Mouse (Mus musculus) intestine, embryonic 16.5 days (tissue): ENCODE data around the gene Tmsb15b2. TPM values are rescaled to one million over a fixed set of nuclear protein-coding genes. Genes with fewer than 3 reads are reported as not detected.
"Not testable (repeated sequence)": the region's sequence is repeated elsewhere in the genome, so short reads cannot be mapped to it uniquely, and the experiment has no call there.

ENCODE experiments used
- ATAC-seq: fragments of 200-750 bp; cut with Nextera tagmentation; 2 replicates; pipeline ENCODE4 v1.8.0; 2017; ENCODE audit warnings: moderate TSS enrichment, moderate library complexity
- H3K27ac ChIP-seq: fragments of 300-500 bp; sonication (generic); 2 replicates; pipeline ENCODE4 v1.5.1; 2014; ENCODE audit warnings: mild to moderate bottlenecking, low read length
- H3K27me3 ChIP-seq: fragments of 300-500 bp; sonication (generic); replicated peaks from 2 replicates; pipeline ENCODE4 v1.6.1; 2014; ENCODE audit warnings: low read length, control low read depth, mixed read lengths; ENCODE audit not compliant: control insufficient read depth, insufficient read depth
- H3K36me3 ChIP-seq: fragments of 300-500 bp; sonication (generic); 2 replicates; pipeline ENCODE4 v1.6.1; 2014; ENCODE audit warnings: low read length, control low read depth; ENCODE audit not compliant: control insufficient read depth, insufficient read depth
- H3K4me1 ChIP-seq: fragments of 300-500 bp; sonication (generic); 2 replicates; pipeline ENCODE4 v1.6.1; 2014; ENCODE audit warnings: low read length, control low read depth, mixed read lengths; ENCODE audit not compliant: control insufficient read depth, insufficient read depth
- H3K4me2 ChIP-seq: fragments of 300-500 bp; sonication (generic); 2 replicates; pipeline ENCODE4 v1.6.1; 2014; ENCODE audit warnings: low read depth, low read length, control low read depth
- H3K4me3 ChIP-seq: fragments of 300-500 bp; sonication (generic); 2 replicates; pipeline ENCODE4 v1.5.1; 2014; ENCODE audit warnings: mild to moderate bottlenecking, low read length
- H3K9ac ChIP-seq: fragments of 300-500 bp; sonication (generic); 2 replicates; pipeline ENCODE4 v1.6.1; 2014; ENCODE audit warnings: low read depth, low read length
- H3K9me3 ChIP-seq: fragments of 300-500 bp; sonication (generic); 2 replicates; pipeline ENCODE4 v1.6.1; 2016; ENCODE audit warnings: low read length, control low read depth; ENCODE audit not compliant: control insufficient read depth
- WGBS: fragments of 180-500 bp; shearing (Covaris S2); extraction: QIAGEN DNeasy Blood & Tissue Kit; methylation state at CpG from one replicate; pipeline ENCODE4 v1.1.7; 2014; 5-methylcytosine and 5-hydroxymethylcytosine counted together
- polyA plus RNA-seq: library from polyadenylated mRNA; unstranded; fragments of >200 nt; fragmentation: Nextera tagmentation; extraction: Ambion mirVana; gene quantifications from 2 replicates; pipeline ENCODE4 v1.2.1, GENCODE M21; 2015

Tmsb15b2 gene
- 39.5 and 39.9 TPM in 2 replicates for polyA plus RNA-seq

GRCm38 (mm10) chrX:136975397-136975796 is at the start of gene Tmsb15b2:
TSS of gene Tmsb15b2 (minus strand) at chrX:136975497.
- H3K27ac ChIP-seq = not testable (repeated sequence)
- WGBS = 82% methylated on average over 6 of the region's 6 CpGs

GRCm38 (mm10) chrX:137019310-137019709 is 44.0 kb upstream of the Tmsb15b2 start:
- Histone ChIP-seq H3K27ac (no peak overlapping the region), H3K4me2 (no peak overlapping the region), H3K9me3 (no peaks in the 10 kb centered on the region), H3K9ac (no peak overlapping the region), H3K36me3 (no peaks in the 10 kb centered on the region), H3K4me1 (no peaks in the 10 kb centered on the region), H3K27me3 (no peaks in the 10 kb centered on the region), H3K4me3 (no peak overlapping the region)
- WGBS = 41% methylated on average over 1 of the region's 1 CpGs
- peak; percentile 48; the same call in 1 of the 2 replicates for ATAC-seq

More at GRCm38 (mm10) chrX:136975397-136975796, at the start of gene Tmsb15b2:
- ATAC-seq, H3K27me3 ChIP-seq, H3K9me3 ChIP-seq, H3K4me1 ChIP-seq, H3K36me3 ChIP-seq: not testable (repeated sequence)
- Histone ChIP-seq H3K4me2 (peak within 1 kb of the TSS; percentile 50), H3K9ac (peak within 1 kb of the TSS; percentile 67), H3K4me3 (peak within 1 kb of the TSS; percentile 48)

GRCm38 (mm10) chrX:137017668-137018067 is 42.4 kb upstream of the Tmsb15b2 start:
- no peaks in the 10 kb centered on the region for H3K9me3 ChIP-seq
- H3K9ac ChIP-seq = no peak overlapping the region
- no peaks in the 10 kb centered on the region for H3K27me3 ChIP-seq
- no peak overlapping the region for H3K4me3 ChIP-seq
- no peak overlapping the region for H3K4me2 ChIP-seq
- no peak for ATAC-seq
- no peak overlapping the region for H3K27ac ChIP-seq
- no peaks in the 10 kb centered on the region for H3K36me3 ChIP-seq
- no peaks in the 10 kb centered on the region for H3K4me1 ChIP-seq
- WGBS = 74% methylated on average over 1 of the region's 1 CpGs

DNA sequence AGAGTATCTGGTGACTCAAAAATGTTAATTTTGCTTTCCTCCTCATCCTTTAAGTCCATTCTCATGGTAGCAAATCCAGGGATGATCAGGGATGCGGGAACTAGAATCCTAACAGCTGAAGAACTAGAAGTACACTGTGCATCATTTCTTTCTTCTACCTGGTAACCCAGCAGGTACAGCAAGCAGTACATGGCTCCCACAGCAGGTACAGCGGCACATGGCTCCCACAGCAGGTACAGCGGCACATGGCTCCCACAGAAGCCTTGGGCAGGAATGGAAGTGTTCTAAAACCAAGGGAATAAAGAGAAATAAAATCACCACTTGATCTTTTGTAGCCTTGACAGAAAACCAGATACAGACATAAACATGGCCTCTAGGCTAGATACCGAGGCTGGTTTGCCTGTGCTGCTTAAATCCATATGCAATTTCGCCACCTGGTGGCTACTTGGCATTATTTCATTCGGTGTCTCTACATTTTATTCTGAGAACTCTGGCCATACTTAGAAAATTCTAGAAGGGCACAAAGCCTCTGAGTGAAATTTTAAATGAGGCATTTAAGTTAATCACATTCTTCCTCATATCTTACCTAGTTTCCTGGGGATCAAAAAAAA is 39.9 kb upstream of the Tmsb15b2 start:
- H3K4me3 ChIP-seq = no peak overlapping the region
- ATAC-seq = no peak
- no peaks in the 10 kb centered on the region for H3K27me3 ChIP-seq
- H3K9ac ChIP-seq = no peak overlapping the region
- 52% methylated on average over 6 of the region's 6 CpGs for WGBS
- no peaks in the 10 kb centered on the region for H3K9me3 ChIP-seq
- H3K4me2 ChIP-seq = no peak overlapping the region
- H3K36me3 ChIP-seq = no peaks in the 10 kb centered on the region
- no peaks in the 10 kb centered on the region for H3K4me1 ChIP-seq
- H3K27ac ChIP-seq = no peak overlapping the region

GRCm38 (mm10) chrX:136996256-136996655 is 21.0 kb upstream of the Tmsb15b2 start:
- WGBS = 79% methylated on average over 2 of the region's 2 CpGs
- no peak for ATAC-seq

GRCm38 (mm10) chrX:136993641-136994040 is 18.3 kb upstream of the Tmsb15b2 start:
- H3K36me3 ChIP-seq = no peaks in the 10 kb centered on the region
- ATAC-seq = no peak
- WGBS = 31% methylated on average over 14 of the region's 14 CpGs
- no peaks in the 10 kb centered on the region for H3K4me1 ChIP-seq
- peaks cover 9% of the 10 kb centered on the region for H3K27me3 ChIP-seq
- peak overlapping the region; percentile 43 for H3K4me3 ChIP-seq
- peak overlapping the region; percentile 66; the same call in 1 of the 2 replicates for H3K4me2 ChIP-seq
- no peaks in the 10 kb centered on the region for H3K9me3 ChIP-seq
- H3K27ac ChIP-seq = no peak overlapping the region
- H3K9ac ChIP-seq = no peak overlapping the region

More at GRCm38 (mm10) chrX:136996256-136996655, 21.0 kb upstream of the Tmsb15b2 start:
- Histone ChIP-seq H3K27me3 (peaks cover 9% of the 10 kb centered on the region), H3K36me3 (no peaks in the 10 kb centered on the region), H3K27ac (no peak overlapping the region), H3K4me1 (no peaks in the 10 kb centered on the region), H3K9me3 (no peaks in the 10 kb centered on the region), H3K4me2 (no peak overlapping the region), H3K4me3 (no peak overlapping the region), H3K9ac (no peak overlapping the region)

DNA sequence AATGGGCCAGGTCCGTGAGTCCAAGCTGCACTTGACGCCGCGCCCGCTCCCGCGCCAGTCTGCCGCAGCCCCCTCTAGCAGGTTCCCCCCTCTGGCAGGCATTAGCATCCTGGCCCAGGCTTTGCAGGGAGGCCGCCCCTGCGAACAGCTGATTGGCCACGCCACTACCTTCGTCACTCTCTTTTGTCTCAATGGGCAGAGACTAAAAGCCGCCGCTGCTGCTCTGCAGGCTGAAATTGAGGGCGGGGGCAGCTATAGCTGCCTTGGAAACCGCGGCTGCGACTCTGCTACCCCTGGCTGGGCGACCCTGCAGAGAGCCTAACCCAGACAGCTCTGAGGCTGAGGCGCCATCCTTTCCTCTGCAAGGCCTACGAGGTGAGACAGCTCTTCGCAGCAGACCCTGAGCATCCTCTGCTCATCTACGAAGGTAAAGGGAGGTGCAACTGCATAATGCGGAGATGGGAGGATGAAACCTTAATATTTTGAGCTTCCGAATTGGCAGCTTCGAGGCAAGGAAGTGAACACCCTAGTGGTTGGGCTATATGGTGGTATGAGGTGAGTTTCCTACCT is 17.8 kb upstream of the Tmsb15b2 start, which contains the start of gene Zcchc18:
Gene Zcchc18 (plus strand): TSS at position 178 of the 570 bp plus-strand sequence.
- 21% methylated on average over 26 of the region's 26 CpGs for WGBS
- peak within 1 kb of the TSS; percentile 19; the same call in 1 of the 2 replicates for H3K9ac ChIP-seq
- no peak within 1 kb of the TSS for H3K27ac ChIP-seq
- no peaks in the 10 kb centered on the region for H3K9me3 ChIP-seq
- H3K36me3 ChIP-seq = no peaks in the 10 kb centered on the region
- peak within 1 kb of the TSS; percentile 66 for H3K4me2 ChIP-seq
- H3K27me3 ChIP-seq = peaks cover 9% of the 10 kb centered on the region
- no peaks in the 10 kb centered on the region for H3K4me1 ChIP-seq
- peak; percentile 90 for ATAC-seq
- H3K4me3 ChIP-seq = peak within 1 kb of the TSS; percentile 43

DNA sequence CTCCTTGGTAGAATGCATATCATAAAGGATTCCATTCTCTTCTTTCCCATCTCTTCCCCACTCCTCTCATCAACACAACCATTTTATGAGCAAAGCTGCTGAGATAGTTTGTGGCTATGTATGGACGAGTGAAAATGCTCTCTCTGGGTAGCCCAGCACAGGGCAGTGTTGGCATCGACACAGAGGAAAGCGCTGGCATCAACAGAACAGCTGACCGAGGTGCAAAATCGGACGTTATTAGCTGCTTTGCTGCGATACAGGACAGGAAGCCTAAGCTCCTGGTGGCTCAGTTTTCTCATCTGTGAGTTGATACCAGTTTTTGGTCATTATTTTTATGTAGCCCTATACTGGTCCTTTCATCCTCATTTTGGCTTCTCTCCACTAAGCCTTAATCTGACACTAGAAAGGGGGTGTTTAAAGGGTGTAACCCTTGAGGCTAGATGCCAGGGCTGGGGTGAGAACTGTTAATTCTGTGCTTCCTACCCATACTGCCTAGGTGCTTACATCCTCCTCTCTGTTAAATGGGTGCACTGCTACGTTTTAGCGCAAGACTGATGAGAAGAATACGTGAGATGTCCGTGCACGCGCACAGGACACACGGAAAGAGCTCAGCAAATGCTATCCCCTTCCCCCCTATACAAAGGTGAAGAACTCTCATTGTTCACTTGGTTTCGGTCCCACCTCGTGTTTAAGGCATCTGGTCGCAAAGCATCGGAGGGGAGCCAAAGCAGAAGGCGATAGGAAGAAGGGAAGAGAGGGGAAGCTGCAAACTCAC is 17.1 kb upstream of the Tmsb15b2 start:
- no peak overlapping the region for H3K27ac ChIP-seq
- H3K4me3 ChIP-seq = peak overlapping the region; percentile 43
- peak overlapping the region; percentile 66 for H3K4me2 ChIP-seq
- H3K36me3 ChIP-seq = no peaks in the 10 kb centered on the region
- no peaks in the 10 kb centered on the region for H3K4me1 ChIP-seq
- ATAC-seq = peak; percentile 13; the same call in 1 of the 2 replicates
- H3K27me3 ChIP-seq = peaks cover 9% of the 10 kb centered on the region
- WGBS = 28% methylated on average over 17 of the region's 19 CpGs
- no peaks in the 10 kb centered on the region for H3K9me3 ChIP-seq
- H3K9ac ChIP-seq = peak overlapping the region; percentile 19; the same call in 1 of the 2 replicates

DNA sequence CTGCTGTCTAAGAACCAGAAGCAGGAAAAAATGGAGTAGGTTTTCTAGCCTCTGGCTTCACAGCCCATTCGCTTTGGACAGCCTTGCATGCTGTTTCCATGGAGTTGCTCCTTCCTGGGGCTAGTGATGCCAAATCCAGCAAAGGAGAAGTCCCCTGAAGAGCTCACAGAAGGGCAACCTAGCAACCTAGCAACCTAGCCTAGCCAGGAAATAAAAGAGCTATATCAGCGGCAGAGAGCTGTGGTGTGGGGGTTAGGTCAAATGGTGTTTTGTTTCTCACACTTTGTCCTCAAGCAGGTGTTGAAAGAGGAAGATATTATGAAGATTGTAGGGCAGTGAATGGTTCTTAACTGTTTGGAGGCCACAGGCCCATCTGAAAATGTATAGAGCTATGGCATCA is 16.0 kb upstream of the Tmsb15b2 start:
- H3K27ac ChIP-seq = no peak overlapping the region
- ATAC-seq = no peak
- WGBS = 52% methylated on average over 2 of the region's 2 CpGs
- no peaks in the 10 kb centered on the region for H3K36me3 ChIP-seq
- no peak overlapping the region for H3K4me3 ChIP-seq
- H3K27me3 ChIP-seq = peaks cover 9% of the 10 kb centered on the region; the same call in 1 of the 2 replicates
- no peak overlapping the region for H3K4me2 ChIP-seq
- H3K9ac ChIP-seq = no peak overlapping the region
- H3K9me3 ChIP-seq = no peaks in the 10 kb centered on the region
- H3K4me1 ChIP-seq = no peaks in the 10 kb centered on the region
